Mouse (Mus musculus): Measurements from ENCODE around the gene Eif3f. TPM values are rescaled to one million over a fixed set of nuclear protein-coding genes. Genes with fewer than 3 reads are reported as not detected.

Eif3f gene
- polyA plus RNA-seq, 1 experiment from 2014 or later: 80.5 TPM

- Histone ChIP-seq H3K36me3 (ENCODE audit: control insufficient read depth, insufficient read depth) (peaks cover 22% of the 10 kb centered on the region), H3K4me3 (replicated peaks; ENCODE audit: low read length) (peak overlapping the region; percentile 99), H3K9ac (replicated peaks; ENCODE audit: low read depth, low read length) (0 out of 2 replicates have a peak overlapping the region, but pooled peaks have one; percentile 10), H3K27me3 (replicated peaks; ENCODE audit: control insufficient read depth, insufficient read depth, low read length) (no peaks in the 10 kb centered on the region), H3K4me2 (ENCODE audit: low read length) (peak overlapping the region; percentile 95), H3K9me3 (ENCODE audit: control insufficient read depth, low read length) (no peaks in the 10 kb centered on the region), H3K4me1 (replicated peaks; ENCODE audit: control insufficient read depth, insufficient read depth, low read length) (peaks cover 19% of the 10 kb centered on the region), H3K27ac (ENCODE audit: low read length) (no peak overlapping the region)
- no peak for ATAC-seq
- WGBS: 87% methylated on average over 7 of the region's 7 CpGs
Observed at GRCm38 (mm10) chr7:108935411-108935810, 1.2 kb downstream of the Eif3f start.

GRCm38 (mm10) chr7:108936591-108936990, 2.4 kb downstream of the Eif3f start:
- Histone ChIP-seq H3K4me1 (replicated peaks; ENCODE audit: control insufficient read depth, insufficient read depth, low read length) (peaks cover 19% of the 10 kb centered on the region), H3K4me2 (ENCODE audit: low read length) (no peak overlapping the region), H3K27me3 (replicated peaks; ENCODE audit: control insufficient read depth, insufficient read depth, low read length) (no peaks in the 10 kb centered on the region), H3K4me3 (replicated peaks; ENCODE audit: low read length) (no peak overlapping the region), H3K27ac (ENCODE audit: low read length) (no peak overlapping the region), H3K9ac (replicated peaks; ENCODE audit: low read depth, low read length) (no peak overlapping the region), H3K9me3 (ENCODE audit: control insufficient read depth, low read length) (no peaks in the 10 kb centered on the region), H3K36me3 (ENCODE audit: control insufficient read depth, insufficient read depth) (peaks cover 32% of the 10 kb centered on the region)
- WGBS: 96% methylated on average over 4 of the region's 4 CpGs
- no peak for ATAC-seq

GRCm38 (mm10) chr7:108941466-108941865, 7.2 kb downstream of the Eif3f start:
- no peak overlapping the region for H3K9ac ChIP-seq (replicated peaks; ENCODE audit: low read depth, low read length)

GRCm38 (mm10) chr7:108944002-108944401, 9.8 kb downstream of the Eif3f start:
- Histone ChIP-seq H3K4me3 (replicated peaks; ENCODE audit: low read length) (no peak overlapping the region), H3K27me3 (replicated peaks; ENCODE audit: control insufficient read depth, insufficient read depth, low read length) (no peaks in the 10 kb centered on the region), H3K4me1 (replicated peaks; ENCODE audit: control insufficient read depth, insufficient read depth, low read length) (no peaks in the 10 kb centered on the region), H3K27ac (ENCODE audit: low read length) (no peak overlapping the region), H3K9ac (replicated peaks; ENCODE audit: low read depth, low read length) (no peak overlapping the region), H3K9me3 (ENCODE audit: control insufficient read depth, low read length) (no peaks in the 10 kb centered on the region), H3K4me2 (ENCODE audit: low read length) (no peak overlapping the region), H3K36me3 (ENCODE audit: control insufficient read depth, insufficient read depth) (peaks cover 31% of the 10 kb centered on the region)
- ATAC-seq: peak; percentile 64
- WGBS: 2% methylated on average over 2 of the region's 2 CpGs

More at GRCm38 (mm10) chr7:108941466-108941865, 7.2 kb downstream of the Eif3f start:
- Histone ChIP-seq H3K4me2 (ENCODE audit: low read length) (no peak overlapping the region), H3K27me3 (replicated peaks; ENCODE audit: control insufficient read depth, insufficient read depth, low read length) (no peaks in the 10 kb centered on the region), H3K27ac (ENCODE audit: low read length) (no peak overlapping the region), H3K4me3 (replicated peaks; ENCODE audit: low read length) (no peak overlapping the region), H3K36me3 (ENCODE audit: control insufficient read depth, insufficient read depth) (peaks cover 43% of the 10 kb centered on the region), H3K4me1 (replicated peaks; ENCODE audit: control insufficient read depth, insufficient read depth, low read length) (peaks cover 3% of the 10 kb centered on the region; the same call in 1 of the 2 replicates), H3K9me3 (ENCODE audit: control insufficient read depth, low read length) (no peaks in the 10 kb centered on the region)
- no peak for ATAC-seq
- WGBS: 95% methylated on average over 9 of the region's 9 CpGs

GRCm38 (mm10) chr7:108948611-108949010, 14.4 kb downstream of the Eif3f start:
- no peak overlapping the region for H3K4me3 ChIP-seq (replicated peaks; ENCODE audit: low read length)
- peaks cover 12% of the 10 kb centered on the region for H3K4me1 ChIP-seq (replicated peaks; ENCODE audit: control insufficient read depth, insufficient read depth, low read length)
- no peaks in the 10 kb centered on the region for H3K9me3 ChIP-seq (ENCODE audit: control insufficient read depth, low read length)
- H3K27me3 ChIP-seq (replicated peaks; ENCODE audit: control insufficient read depth, insufficient read depth, low read length): peaks cover 27% of the 10 kb centered on the region
- no peak overlapping the region for H3K4me2 ChIP-seq (ENCODE audit: low read length)
- no peak for ATAC-seq
- no peak overlapping the region for H3K9ac ChIP-seq (replicated peaks; ENCODE audit: low read depth, low read length)
- H3K36me3 ChIP-seq (ENCODE audit: control insufficient read depth, insufficient read depth): no peaks in the 10 kb centered on the region; the same call in 1 of the 2 replicates
- H3K27ac ChIP-seq (ENCODE audit: low read length): no peak overlapping the region

GRCm38 (mm10) chr7:108949301-108949700, 15.1 kb downstream of the Eif3f start:
- H3K4me3 ChIP-seq (replicated peaks; ENCODE audit: low read length): no peak overlapping the region
- H3K4me2 ChIP-seq (ENCODE audit: low read length): no peak overlapping the region
- no peak overlapping the region for H3K27ac ChIP-seq (ENCODE audit: low read length)
- no peak for ATAC-seq
- no peak overlapping the region for H3K9ac ChIP-seq (replicated peaks; ENCODE audit: low read depth, low read length)
- H3K36me3 ChIP-seq (ENCODE audit: control insufficient read depth, insufficient read depth): no peaks in the 10 kb centered on the region; the same call in 1 of the 2 replicates
- peaks cover 12% of the 10 kb centered on the region for H3K4me1 ChIP-seq (replicated peaks; ENCODE audit: control insufficient read depth, insufficient read depth, low read length)
- WGBS: 35% methylated on average over 2 of the region's 2 CpGs
- H3K9me3 ChIP-seq (ENCODE audit: control insufficient read depth, low read length): no peaks in the 10 kb centered on the region
- H3K27me3 ChIP-seq (replicated peaks; ENCODE audit: control insufficient read depth, insufficient read depth, low read length): peaks cover 27% of the 10 kb centered on the region

GRCm38 (mm10) chr7:108950312-108950761, 16.1 kb downstream of the Eif3f start, which contains the start of gene Tub:
Gene Tub (plus strand): TSS chr7:108950338.
- ATAC-seq: peak; percentile 85
- Histone ChIP-seq H3K4me2 (ENCODE audit: low read length) (peak within 1 kb of the TSS; percentile 86), H3K9ac (replicated peaks; ENCODE audit: low read depth, low read length) (peak within 1 kb of the TSS; percentile 76), H3K9me3 (ENCODE audit: control insufficient read depth, low read length) (no peaks in the 10 kb centered on the region), H3K4me1 (replicated peaks; ENCODE audit: control insufficient read depth, insufficient read depth, low read length) (peaks cover 12% of the 10 kb centered on the region), H3K36me3 (ENCODE audit: control insufficient read depth, insufficient read depth) (no peaks in the 10 kb centered on the region; the same call in 1 of the 2 replicates), H3K27ac (ENCODE audit: low read length) (peak within 1 kb of the TSS; percentile 66), H3K27me3 (replicated peaks; ENCODE audit: control insufficient read depth, insufficient read depth, low read length) (peaks cover 27% of the 10 kb centered on the region), H3K4me3 (replicated peaks; ENCODE audit: low read length) (peak within 1 kb of the TSS; percentile 78)
- WGBS: 1% methylated on average over 42 of the region's 44 CpGs

- Histone ChIP-seq H3K9me3 (ENCODE audit: control insufficient read depth, low read length) (no peaks in the 10 kb centered on the region), H3K4me2 (ENCODE audit: low read length) (peak overlapping the region; percentile 86), H3K9ac (replicated peaks; ENCODE audit: low read depth, low read length) (peak overlapping the region; percentile 76), H3K36me3 (ENCODE audit: control insufficient read depth, insufficient read depth) (no peaks in the 10 kb centered on the region; the same call in 1 of the 2 replicates), H3K27ac (ENCODE audit: low read length) (peak overlapping the region; percentile 66), H3K4me3 (replicated peaks; ENCODE audit: low read length) (peak overlapping the region; percentile 78), H3K4me1 (replicated peaks; ENCODE audit: control insufficient read depth, insufficient read depth, low read length) (peaks cover 12% of the 10 kb centered on the region), H3K27me3 (replicated peaks; ENCODE audit: control insufficient read depth, insufficient read depth, low read length) (peaks cover 27% of the 10 kb centered on the region)
- ATAC-seq: peak; percentile 42
- WGBS: under 1% methylated on average over 52 of the region's 52 CpGs
Observed at GRCm38 (mm10) chr7:108950762-108951331, 16.6 kb downstream of the Eif3f start.

- 86% methylated on average over 6 of the region's 6 CpGs for WGBS
- Histone ChIP-seq H3K9me3 (ENCODE audit: control insufficient read depth, low read length) (no peaks in the 10 kb centered on the region), H3K9ac (replicated peaks; ENCODE audit: low read depth, low read length) (no peak overlapping the region), H3K4me1 (replicated peaks; ENCODE audit: control insufficient read depth, insufficient read depth, low read length) (peaks cover 12% of the 10 kb centered on the region), H3K4me3 (replicated peaks; ENCODE audit: low read length) (no peak overlapping the region), H3K4me2 (ENCODE audit: low read length) (no peak overlapping the region), H3K36me3 (ENCODE audit: control insufficient read depth, insufficient read depth) (no peaks in the 10 kb centered on the region), H3K27me3 (replicated peaks; ENCODE audit: control insufficient read depth, insufficient read depth, low read length) (peaks cover 27% of the 10 kb centered on the region), H3K27ac (ENCODE audit: low read length) (no peak overlapping the region)
- ATAC-seq: no peak
Observed at GRCm38 (mm10) chr7:108952801-108953200, 18.6 kb downstream of the Eif3f start.

Measured in forebrain, embryonic 16.5 days (tissue).